Mouse (Mus musculus): ENCODE measurements around the gene Cwf19l1. TPM values are rescaled to one million over a fixed set of nuclear protein-coding genes. Genes with fewer than 3 reads are reported as not detected.

Gene Cwf19l1
- total and polyA plus RNA-seq, 2 experiments from 2014 or later: 13.4 to 27.8 TPM

- WGBS: 81% methylated on average over 9 of the region's 9 CpGs
- TF ChIP-seq CTCF (IDR thresholded peaks at IDR 0.05): no peak
These were observed 68.2 kb downstream of the Cwf19l1 start for GRCm38 (mm10) chr19:44067323-44068049.

GRCm38 (mm10) chr19:44064734-44065133 is 70.9 kb downstream of the Cwf19l1 start:
- TF ChIP-seq CTCF (IDR thresholded peaks at IDR 0.05): no peak
- WGBS: 97% methylated on average over 2 of the region's 2 CpGs
- Histone ChIP-seq H3K27me3 (ENCODE audit: insufficient read depth, low read length) (no peaks in the 10 kb centered on the region), H3K4me1 (ENCODE audit: insufficient read depth, low read length) (no peaks in the 10 kb centered on the region), H3K4me2 (ENCODE audit: low read depth, low read length, poor library complexity, severe bottlenecking) (no peak overlapping the region), H3K9ac (replicated peaks; ENCODE audit: low read length, poor library complexity, severe bottlenecking) (no peak overlapping the region), H3K27ac (ENCODE audit: low read depth, low read length) (no peak overlapping the region), H3K4me3 (ENCODE audit: low read depth, low read length) (no peak overlapping the region), H3K36me3 (ENCODE audit: insufficient read depth, low read length) (peaks cover 6% of the 10 kb centered on the region), H3K9me3 (ENCODE audit: low read length) (no peaks in the 10 kb centered on the region)
- ATAC-seq (ENCODE audit: low FRiP score) (no peak), DNase-seq (ENCODE audit: low spot score) (no peak)

More at GRCm38 (mm10) chr19:44067323-44068049, 68.2 kb downstream of the Cwf19l1 start:
- no peaks in the 10 kb centered on the region for H3K9me3 ChIP-seq (ENCODE audit: low read length)
- no peaks in the 10 kb centered on the region for H3K27me3 ChIP-seq (ENCODE audit: insufficient read depth, low read length)
- no peak for DNase-seq (ENCODE audit: low spot score)
- no peak for ATAC-seq (ENCODE audit: low FRiP score)
- no peak overlapping the region for H3K4me3 ChIP-seq (ENCODE audit: low read depth, low read length)
- H3K4me2 ChIP-seq (ENCODE audit: low read depth, low read length, poor library complexity, severe bottlenecking): no peak overlapping the region
- no peak overlapping the region for H3K9ac ChIP-seq (replicated peaks; ENCODE audit: low read length, poor library complexity, severe bottlenecking)
- no peak overlapping the region for H3K27ac ChIP-seq (ENCODE audit: low read depth, low read length)
- H3K36me3 ChIP-seq (ENCODE audit: insufficient read depth, low read length): peaks cover under 1% of the 10 kb centered on the region; the same call in 1 of the 2 replicates
- no peaks in the 10 kb centered on the region for H3K4me1 ChIP-seq (ENCODE audit: insufficient read depth, low read length)

DNA sequence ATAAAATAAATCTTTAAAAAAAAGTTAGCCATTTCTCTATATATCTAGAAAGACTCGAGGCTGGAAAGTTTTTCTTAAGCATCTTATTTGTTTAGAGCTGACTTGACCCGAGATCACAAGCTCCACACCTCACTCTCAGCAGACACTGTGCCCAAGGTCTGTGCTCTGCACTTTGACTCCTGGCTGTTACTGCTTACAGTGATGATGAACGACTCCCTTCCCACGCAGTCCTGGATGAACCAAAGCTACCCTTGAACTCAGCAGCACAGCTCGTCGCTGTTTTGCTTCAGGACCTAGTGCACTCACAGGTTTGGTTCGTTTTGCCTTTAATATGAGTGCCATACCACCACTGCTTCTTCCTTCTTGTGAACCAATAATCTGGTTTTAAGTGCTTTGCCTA is 71.9 kb downstream of the Cwf19l1 start:
- H3K9ac ChIP-seq (replicated peaks; ENCODE audit: low read length, poor library complexity, severe bottlenecking): no peak overlapping the region
- no peak overlapping the region for H3K4me2 ChIP-seq (ENCODE audit: low read depth, low read length, poor library complexity, severe bottlenecking)
- H3K27me3 ChIP-seq (ENCODE audit: insufficient read depth, low read length): no peaks in the 10 kb centered on the region
- H3K4me1 ChIP-seq (ENCODE audit: insufficient read depth, low read length): no peaks in the 10 kb centered on the region
- no peaks in the 10 kb centered on the region for H3K9me3 ChIP-seq (ENCODE audit: low read length)
- TF ChIP-seq CTCF (IDR thresholded peaks at IDR 0.05): no peak
- DNase-seq (ENCODE audit: low spot score) (no peak), ATAC-seq (ENCODE audit: low FRiP score) (no peak)
- no peak overlapping the region for H3K27ac ChIP-seq (ENCODE audit: low read depth, low read length)
- 95% methylated on average over 7 of the region's 7 CpGs for whole genome bisulfite sequencing
- H3K4me3 ChIP-seq (ENCODE audit: low read depth, low read length): no peak overlapping the region
- H3K36me3 ChIP-seq (ENCODE audit: insufficient read depth, low read length): peaks cover 13% of the 10 kb centered on the region

GRCm38 (mm10) chr19:44060226-44060625 is 75.5 kb downstream of the Cwf19l1 start:
- Histone ChIP-seq H3K36me3 (ENCODE audit: insufficient read depth, low read length) (peaks cover 24% of the 10 kb centered on the region), H3K27ac (ENCODE audit: low read depth, low read length) (no peak overlapping the region), H3K4me1 (ENCODE audit: insufficient read depth, low read length) (no peaks in the 10 kb centered on the region), H3K9ac (replicated peaks; ENCODE audit: low read length, poor library complexity, severe bottlenecking) (no peak overlapping the region), H3K4me3 (ENCODE audit: low read depth, low read length) (no peak overlapping the region), H3K27me3 (ENCODE audit: insufficient read depth, low read length) (no peaks in the 10 kb centered on the region), H3K4me2 (ENCODE audit: low read depth, low read length, poor library complexity, severe bottlenecking) (no peak overlapping the region), H3K9me3 (ENCODE audit: low read length) (no peaks in the 10 kb centered on the region)
- ATAC-seq (ENCODE audit: low FRiP score) (no peak), DNase-seq (ENCODE audit: low spot score) (no peak)
- 90% methylated on average over 3 of the region's 3 CpGs for WGBS
- no peak for TF ChIP-seq CTCF (IDR thresholded peaks at IDR 0.05)

Other genes starting within 250 kb of the Cwf19l1 start
- gene Dnmbp, start 195.7 kb downstream of the Cwf19l1 start, total RNA-seq (2014; rRNA removed): 11.7 and 15.7 TPM in 2 replicates
- gene Dnmbp, start 195.7 kb downstream of the Cwf19l1 start, polyA plus RNA-seq (2015; fragmentation: Nextera tagmentation; extraction: Ambion mirVana): 5.6 and 5.9 TPM in 2 replicates
- 0.27 TPM in 1 of 2 replicates, not detected in the other for gene Cpn1, start 149.3 kb downstream of the Cwf19l1 start, total RNA-seq (2014; rRNA removed)
- gene Cpn1, start 149.3 kb downstream of the Cwf19l1 start, polyA plus RNA-seq (2015; fragmentation: Nextera tagmentation; extraction: Ambion mirVana): 0.38 and 0.48 TPM in 2 replicates
- gene Cyp2c23, start 106.7 kb downstream of the Cwf19l1 start, total RNA-seq (2014; rRNA removed): not detected in 2 replicates
- 0.15 TPM in 1 of 2 replicates, not detected in the other for gene Cyp2c23, start 106.7 kb downstream of the Cwf19l1 start, polyA plus RNA-seq (2015; fragmentation: Nextera tagmentation; extraction: Ambion mirVana)
- gene Erlin1, start 66.1 kb downstream of the Cwf19l1 start, total RNA-seq (2014; rRNA removed): 9.8 and 11.8 TPM in 2 replicates
- gene Erlin1, start 66.1 kb downstream of the Cwf19l1 start, polyA plus RNA-seq (2015; fragmentation: Nextera tagmentation; extraction: Ambion mirVana): 15.9 and 16.4 TPM in 2 replicates
- gene Chuk, start 28.4 kb downstream of the Cwf19l1 start, total RNA-seq (2014; rRNA removed): 40.7 and 52.4 TPM in 2 replicates
- gene Chuk, start 28.4 kb downstream of the Cwf19l1 start, polyA plus RNA-seq (2015; fragmentation: Nextera tagmentation; extraction: Ambion mirVana): 31.6 and 34.7 TPM in 2 replicates
- gene Bloc1s2, start 10.6 kb upstream of the Cwf19l1 start, total RNA-seq (2014; rRNA removed): 40.4 and 56.7 TPM in 2 replicates
- 200 and 201 TPM in 2 replicates for gene Bloc1s2, start 10.6 kb upstream of the Cwf19l1 start, polyA plus RNA-seq (2015; fragmentation: Nextera tagmentation; extraction: Ambion mirVana)
- 0.27 TPM in 1 of 2 replicates, not detected in the other for gene Pkd2l1, start 56.6 kb upstream of the Cwf19l1 start, total RNA-seq (2014; rRNA removed)
- gene Pkd2l1, start 56.6 kb upstream of the Cwf19l1 start, polyA plus RNA-seq (2015; fragmentation: Nextera tagmentation; extraction: Ambion mirVana): 0.06 and 0.07 TPM in 2 replicates
- gene Scd3, start 67.4 kb upstream of the Cwf19l1 start, total RNA-seq (2014; rRNA removed): 2.7 and 3.9 TPM in 2 replicates
- gene Scd3, start 67.4 kb upstream of the Cwf19l1 start, polyA plus RNA-seq (2015; fragmentation: Nextera tagmentation; extraction: Ambion mirVana): 5.9 and 6.0 TPM in 2 replicates
- 905 and 948 TPM in 2 replicates for gene Scd2, start 157.8 kb upstream of the Cwf19l1 start, total RNA-seq (2014; rRNA removed)
- gene Scd2, start 157.8 kb upstream of the Cwf19l1 start, polyA plus RNA-seq (2015; fragmentation: Nextera tagmentation; extraction: Ambion mirVana): 224 and 226 TPM in 2 replicates
- 0.33 and 0.44 TPM in 2 replicates for gene Scd4, start 197.2 kb upstream of the Cwf19l1 start, total RNA-seq (2014; rRNA removed)
- gene Scd4, start 197.2 kb upstream of the Cwf19l1 start, polyA plus RNA-seq (2015; fragmentation: Nextera tagmentation; extraction: Ambion mirVana): 0.17 TPM in 1 of 2 replicates, not detected in the other

All from midbrain, postnatal 0 days (tissue).